Mouse (Mus musculus): ENCODE results near the gene Rab43.

DNA sequence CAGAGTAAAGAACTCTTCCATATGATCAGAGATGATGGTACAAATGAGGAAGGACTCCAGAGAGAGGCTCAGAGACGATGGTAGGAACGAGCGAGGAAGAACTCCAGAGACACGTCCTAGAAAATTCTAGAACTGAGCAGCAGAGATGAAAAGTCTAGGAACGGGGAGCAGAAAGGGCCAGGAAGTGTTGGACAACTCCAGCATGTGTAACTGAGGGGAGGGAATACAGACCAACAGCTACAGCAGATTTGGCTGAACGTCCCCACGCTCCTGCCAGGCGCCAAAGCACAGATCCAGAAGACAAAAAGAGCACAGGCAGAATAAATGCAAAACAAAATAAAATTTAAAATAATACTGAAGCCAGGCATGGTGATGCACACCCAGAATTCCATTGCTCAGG is 55.1 kb downstream of the Rab43 start:
- TF ChIP-seq USF1 (IDR thresholded peaks at IDR 0.05; ENCODE audit: low read depth) (no peak), SRF (IDR thresholded peaks at IDR 0.05; ENCODE audit: control insufficient read depth, insufficient read length, low read depth) (no peak), POLR2A (IDR thresholded peaks at IDR 0.05; ENCODE audit: insufficient read length, low read depth) (no peak)

All from myocyte (in vitro differentiated cells).